Mouse (Mus musculus) lung, embryonic 16.5 days (tissue): ENCODE results near the gene Gpkow. TPM values are rescaled to one million over a fixed set of nuclear protein-coding genes. Genes with fewer than 3 reads are reported as not detected.

Source experiments
- ATAC-seq: fragments of 200-750 bp; cut with Nextera tagmentation; 2 replicates; pipeline ENCODE4 v1.8.0; 2017; ENCODE audit warnings: low read depth, mild to moderate bottlenecking, moderate library complexity
- H3K27ac ChIP-seq: fragments of 300-500 bp; sonication (generic); 2 replicates; pipeline ENCODE4 v1.5.1; 2014; ENCODE audit warnings: mild to moderate bottlenecking, control low read depth, low read length
- H3K27me3 ChIP-seq: fragments of 300-500 bp; sonication (generic); 2 replicates; pipeline ENCODE4 v1.6.1; 2014; ENCODE audit warnings: low read depth, low read length, mixed read lengths; ENCODE audit not compliant: control insufficient read depth, insufficient read depth
- H3K36me3 ChIP-seq: fragments of 300-500 bp; sonication (generic); 2 replicates; pipeline ENCODE4 v1.6.1; 2014; ENCODE audit warnings: low read length; ENCODE audit not compliant: control insufficient read depth, insufficient read depth
- H3K4me1 ChIP-seq: fragments of 300-500 bp; sonication (generic); replicated peaks from 2 replicates; pipeline ENCODE4 v1.6.1; 2014; ENCODE audit warnings: low read length, mixed read lengths; ENCODE audit not compliant: control insufficient read depth, insufficient read depth
- H3K4me2 ChIP-seq: fragments of 300-500 bp; sonication (generic); 2 replicates; pipeline ENCODE4 v1.6.1; 2014; ENCODE audit warnings: low read depth, low read length, control low read depth
- H3K4me3 ChIP-seq: fragments of 300-500 bp; sonication (generic); 2 replicates; pipeline ENCODE4 v1.5.1; 2014; ENCODE audit warnings: mild to moderate bottlenecking, low read length, control low read depth
- H3K9ac ChIP-seq: fragments of 300-500 bp; sonication (generic); 2 replicates; pipeline ENCODE4 v1.6.1; 2014; ENCODE audit warnings: low read length, control low read depth
- H3K9me3 ChIP-seq: fragments of 300-500 bp; sonication (generic); 2 replicates; pipeline ENCODE4 v1.6.1; 2016; ENCODE audit warnings: low read length; ENCODE audit not compliant: control insufficient read depth
- WGBS: fragments of 180-500 bp; shearing (Covaris S2); extraction: QIAGEN DNeasy Blood & Tissue Kit; methylation state at CpG from one replicate; pipeline ENCODE4 v1.1.7; 2014; 5-methylcytosine and 5-hydroxymethylcytosine counted together
- polyA plus RNA-seq: library from polyadenylated mRNA; unstranded; fragments of >200 nt; fragmentation: Nextera tagmentation; extraction: Ambion mirVana; gene quantifications from 2 replicates; pipeline ENCODE4 v1.2.1, GENCODE M21; 2015

The Gpkow gene
- polyA plus RNA-seq, 1 experiment from 2014 or later = 51.8 TPM

DNA sequence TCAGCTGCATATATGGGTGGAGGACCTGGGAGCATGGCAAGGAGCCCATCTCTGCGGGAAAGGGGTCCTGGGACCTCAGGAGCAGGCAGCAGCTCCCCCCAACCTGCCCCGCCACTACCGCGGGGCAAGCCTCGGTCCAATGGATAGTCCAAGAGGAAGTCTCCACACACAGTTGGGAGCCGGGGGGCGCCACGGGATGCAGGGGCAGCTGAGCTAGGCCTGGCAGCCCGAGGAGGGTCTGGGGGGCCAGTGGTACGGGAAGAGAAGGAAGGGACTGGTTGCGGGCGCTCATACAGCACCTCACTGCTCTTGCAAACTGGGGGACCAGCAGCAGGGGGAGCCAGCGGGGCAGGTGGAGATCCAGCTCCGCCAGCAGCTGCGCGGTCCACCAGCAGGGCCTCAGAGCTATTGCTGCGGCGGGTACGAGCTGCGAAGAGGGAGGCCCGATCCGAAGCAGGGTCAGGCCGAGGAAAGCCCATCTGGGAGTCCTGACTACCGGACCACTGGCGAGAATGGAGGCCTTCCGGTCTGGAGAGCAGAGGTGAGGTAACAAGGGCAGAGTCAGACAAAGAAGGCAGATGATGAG is 36.7 kb downstream of the Gpkow start:
- Histone ChIP-seq H3K4me2 (no peak overlapping the region), H3K9ac (0 out of 2 replicates have a peak overlapping the region, but pooled peaks have one; percentile 23)

DNA sequence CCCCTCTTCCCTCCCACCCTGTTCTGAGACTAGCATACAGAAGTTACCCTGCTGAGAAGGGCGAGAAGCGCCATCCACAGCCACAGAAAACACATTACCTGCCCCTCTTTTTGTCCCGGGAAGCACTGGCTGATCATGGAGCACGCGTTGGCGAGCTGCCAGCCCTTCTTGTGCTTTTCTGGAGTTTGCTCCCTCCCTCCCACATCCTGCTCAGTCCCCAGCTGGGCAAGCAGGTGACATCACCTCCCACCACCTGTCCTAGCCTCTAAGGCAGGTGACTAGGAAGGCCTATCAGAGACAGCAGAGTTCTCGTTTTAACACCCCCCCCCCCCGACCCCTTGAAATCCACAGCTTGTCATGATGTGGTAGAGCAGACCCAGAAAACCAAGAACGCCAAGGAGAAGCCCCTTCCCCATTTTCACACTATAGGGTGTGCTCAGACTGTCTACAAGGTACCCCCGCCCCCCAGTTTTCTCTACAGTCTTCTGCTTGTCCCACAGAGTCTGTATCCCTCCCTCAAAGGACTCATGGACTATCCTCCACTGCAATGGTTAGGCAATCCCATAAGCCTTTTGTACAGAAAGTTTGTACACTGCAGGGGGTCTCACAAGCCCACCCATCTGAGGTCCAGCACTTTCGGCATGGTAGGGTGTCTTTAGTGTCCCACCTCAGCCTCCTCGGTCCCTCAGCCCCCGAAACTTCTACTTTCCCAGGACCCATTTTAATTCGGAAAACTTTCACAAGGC is 42.6 kb downstream of the Gpkow start:
- no peaks in the 10 kb centered on the region; the same call in 1 of the 2 replicates for H3K36me3 ChIP-seq
- H3K27ac ChIP-seq = peak overlapping the region; percentile 80
- WGBS = 60% methylated on average over 14 of the region's 14 CpGs
- H3K27me3 ChIP-seq = no peaks in the 10 kb centered on the region
- H3K4me2 ChIP-seq = peak overlapping the region; percentile 46
- no peaks in the 10 kb centered on the region for H3K4me1 ChIP-seq
- no peaks in the 10 kb centered on the region for H3K9me3 ChIP-seq
- 0 out of 2 replicates have a peak overlapping the region, but pooled peaks have one; percentile 1 for H3K9ac ChIP-seq
- peak overlapping the region; percentile 41 for H3K4me3 ChIP-seq
- ATAC-seq = peak; percentile 67; the same call in 1 of the 2 replicates

More for the DNA sequence above, 36.7 kb downstream of the Gpkow start:
- H3K9me3 ChIP-seq = no peaks in the 10 kb centered on the region
- H3K36me3 ChIP-seq = no peaks in the 10 kb centered on the region; the same call in 1 of the 2 replicates
- H3K27me3 ChIP-seq = no peaks in the 10 kb centered on the region
- H3K27ac ChIP-seq = no peak overlapping the region
- peak; percentile 32; the same call in 1 of the 2 replicates for ATAC-seq
- no peaks in the 10 kb centered on the region for H3K4me1 ChIP-seq
- 34% methylated on average over 22 of the region's 26 CpGs for WGBS
- no peak overlapping the region for H3K4me3 ChIP-seq

DNA sequence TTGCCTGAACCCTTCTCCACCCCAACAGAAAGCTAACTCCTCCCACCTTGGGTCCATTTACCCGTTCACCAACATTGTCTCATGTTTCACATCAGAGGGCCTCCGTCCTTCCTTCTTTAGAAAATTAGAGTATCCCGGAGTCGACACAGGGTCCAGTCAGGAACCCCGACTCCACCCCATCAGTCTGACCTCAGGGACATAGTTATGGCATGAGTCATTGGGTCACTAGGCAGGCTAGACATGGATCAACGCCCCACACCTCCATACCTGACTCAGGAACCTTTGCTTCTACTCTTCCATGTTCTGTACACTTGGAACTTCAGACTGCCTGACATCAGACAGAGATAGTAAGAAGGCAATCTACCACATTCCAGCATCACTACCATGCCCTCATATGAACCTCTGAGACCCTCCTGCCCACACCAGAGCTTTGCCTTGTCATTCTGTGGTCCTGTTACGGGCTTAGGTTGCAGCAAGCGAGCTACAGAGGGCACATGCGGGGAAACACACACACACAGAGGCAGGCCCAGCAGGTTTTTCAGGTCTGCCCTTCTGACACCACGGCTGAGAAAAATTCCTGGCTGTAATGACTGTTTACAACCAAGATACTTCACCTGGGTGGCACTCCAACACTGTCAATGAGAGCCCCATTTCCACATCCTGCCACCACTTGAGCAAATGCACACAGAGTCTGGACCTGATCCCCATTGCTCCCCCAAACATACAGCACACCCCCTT is 43.3 kb downstream of the Gpkow start:
- H3K9me3 ChIP-seq = no peaks in the 10 kb centered on the region
- H3K4me3 ChIP-seq = peak overlapping the region; percentile 41
- H3K36me3 ChIP-seq = no peaks in the 10 kb centered on the region; the same call in 1 of the 2 replicates
- H3K4me1 ChIP-seq = no peaks in the 10 kb centered on the region
- no peaks in the 10 kb centered on the region for H3K27me3 ChIP-seq
- peak overlapping the region; percentile 46 for H3K4me2 ChIP-seq
- 37% methylated on average over 10 of the region's 10 CpGs for WGBS
- ATAC-seq = peak; percentile 83
- H3K9ac ChIP-seq = no peak overlapping the region
- peak overlapping the region; percentile 80 for H3K27ac ChIP-seq

DNA sequence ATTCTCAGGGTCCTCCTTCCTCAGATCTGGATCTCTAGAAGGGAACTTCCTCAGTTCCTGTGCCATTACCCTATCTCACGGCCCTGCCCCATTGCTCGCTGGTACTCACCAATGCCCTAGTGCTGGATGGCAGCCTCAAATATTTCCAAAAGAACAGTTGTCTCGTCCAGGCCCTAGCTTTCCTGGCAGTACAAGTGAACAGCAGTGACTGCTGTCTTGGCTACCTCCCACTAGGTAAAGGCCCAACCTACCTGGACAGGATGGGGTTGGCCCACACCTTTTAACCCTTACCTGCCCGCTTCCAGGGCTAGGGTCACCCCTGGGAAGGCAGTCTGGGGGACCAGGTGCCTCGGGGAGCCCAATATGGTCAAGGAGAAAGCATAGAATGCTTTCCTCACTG is 44.2 kb downstream of the Gpkow start:
- H3K9ac ChIP-seq = peak overlapping the region; percentile 35; the same call in 1 of the 2 replicates
- peak overlapping the region; percentile 41 for H3K4me3 ChIP-seq
- H3K27ac ChIP-seq = peak overlapping the region; percentile 79
- H3K9me3 ChIP-seq = no peaks in the 10 kb centered on the region
- H3K4me1 ChIP-seq = no peaks in the 10 kb centered on the region
- peak overlapping the region; percentile 30; the same call in 1 of the 2 replicates for H3K4me2 ChIP-seq
- peak; percentile 64 for ATAC-seq
- H3K27me3 ChIP-seq = no peaks in the 10 kb centered on the region
- no peaks in the 10 kb centered on the region; the same call in 1 of the 2 replicates for H3K36me3 ChIP-seq
- 46% methylated on average over 5 of the region's 5 CpGs for WGBS

DNA sequence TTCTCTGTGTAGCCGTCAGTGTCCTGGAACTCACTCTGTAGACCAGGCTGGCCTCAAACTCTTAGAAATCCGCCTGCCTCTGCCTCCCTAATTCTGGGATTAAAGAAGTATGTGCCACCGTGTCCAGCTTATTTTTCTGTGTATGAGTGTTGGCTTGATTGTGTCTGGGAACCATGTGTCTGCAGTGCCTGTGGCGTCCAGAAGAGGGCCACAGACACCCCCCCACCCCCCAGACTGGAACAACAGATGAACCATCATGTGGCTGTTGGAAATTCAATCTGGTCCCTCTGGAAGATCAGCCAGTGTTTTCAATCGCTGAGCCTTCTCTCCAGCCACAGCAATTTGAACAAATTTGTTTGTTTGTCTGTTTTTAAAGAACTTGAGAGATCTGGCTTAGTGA is 46.5 kb downstream of the Gpkow start:
- H3K9ac ChIP-seq = no peak overlapping the region
- no peak overlapping the region for H3K4me3 ChIP-seq
- H3K4me2 ChIP-seq = no peak overlapping the region
- no peaks in the 10 kb centered on the region for H3K27me3 ChIP-seq
- ATAC-seq = no peak
- H3K9me3 ChIP-seq = no peaks in the 10 kb centered on the region
- WGBS = 50% methylated on average over 5 of the region's 5 CpGs
- H3K4me1 ChIP-seq = no peaks in the 10 kb centered on the region
- no peaks in the 10 kb centered on the region for H3K36me3 ChIP-seq
- H3K27ac ChIP-seq = no peak overlapping the region

DNA sequence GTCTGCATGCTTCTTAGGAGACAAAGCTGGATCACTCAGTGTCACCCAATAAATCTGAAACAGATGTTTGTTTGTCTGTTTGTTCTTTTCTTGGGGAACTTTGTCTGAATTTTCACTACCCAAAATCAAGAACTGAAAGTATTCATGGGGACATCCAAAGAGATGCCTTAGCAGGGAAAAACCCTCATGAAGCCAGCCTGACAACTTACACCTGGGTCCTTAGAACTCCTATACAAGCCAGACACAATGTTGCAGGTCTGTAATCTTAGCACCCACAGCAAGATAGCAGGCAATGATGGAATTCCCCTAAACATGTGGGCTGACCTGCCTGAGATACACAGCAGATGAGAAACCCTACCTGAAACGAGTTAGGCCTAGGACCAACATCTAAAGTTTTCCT is 48.0 kb downstream of the Gpkow start:
- Histone ChIP-seq H3K4me1 (0 out of 2 replicates have a peak, but pooled peaks cover under 1% of the 10 kb centered on the region), H3K27ac (no peak overlapping the region), H3K27me3 (no peaks in the 10 kb centered on the region), H3K36me3 (no peaks in the 10 kb centered on the region), H3K9ac (no peak overlapping the region), H3K4me3 (no peak overlapping the region), H3K4me2 (no peak overlapping the region), H3K9me3 (no peaks in the 10 kb centered on the region)
- WGBS = 30% methylated on average over 1 of the region's 1 CpGs
- no peak for ATAC-seq

DNA sequence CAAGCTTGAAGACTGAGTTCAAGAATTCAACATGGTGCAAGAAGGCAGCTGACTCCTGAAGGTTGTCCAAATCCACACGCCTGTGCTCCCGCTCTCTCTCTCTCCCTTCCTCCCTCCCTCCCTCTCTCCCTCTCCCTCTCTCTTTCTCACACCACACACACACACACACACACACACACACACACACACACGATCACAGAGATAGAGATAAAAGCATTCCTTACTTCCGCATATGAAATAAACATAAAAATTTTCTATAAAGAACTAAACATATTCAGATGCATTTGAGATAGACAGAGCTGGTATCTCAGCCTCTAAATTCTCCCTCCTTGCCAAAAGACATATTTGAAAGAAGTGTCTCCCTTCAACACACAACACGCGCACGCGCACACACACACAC is 48.5 kb downstream of the Gpkow start:
- no peak overlapping the region for H3K9ac ChIP-seq
- ATAC-seq = no peak
- no peaks in the 10 kb centered on the region for H3K27me3 ChIP-seq
- 0 out of 2 replicates have a peak, but pooled peaks cover 2% of the 10 kb centered on the region for H3K4me1 ChIP-seq
- H3K9me3 ChIP-seq = no peaks in the 10 kb centered on the region
- no peak overlapping the region for H3K4me3 ChIP-seq
- no peak overlapping the region for H3K27ac ChIP-seq
- H3K4me2 ChIP-seq = no peak overlapping the region
- WGBS = 80% methylated on average over 8 of the region's 8 CpGs
- H3K36me3 ChIP-seq = no peaks in the 10 kb centered on the region

DNA sequence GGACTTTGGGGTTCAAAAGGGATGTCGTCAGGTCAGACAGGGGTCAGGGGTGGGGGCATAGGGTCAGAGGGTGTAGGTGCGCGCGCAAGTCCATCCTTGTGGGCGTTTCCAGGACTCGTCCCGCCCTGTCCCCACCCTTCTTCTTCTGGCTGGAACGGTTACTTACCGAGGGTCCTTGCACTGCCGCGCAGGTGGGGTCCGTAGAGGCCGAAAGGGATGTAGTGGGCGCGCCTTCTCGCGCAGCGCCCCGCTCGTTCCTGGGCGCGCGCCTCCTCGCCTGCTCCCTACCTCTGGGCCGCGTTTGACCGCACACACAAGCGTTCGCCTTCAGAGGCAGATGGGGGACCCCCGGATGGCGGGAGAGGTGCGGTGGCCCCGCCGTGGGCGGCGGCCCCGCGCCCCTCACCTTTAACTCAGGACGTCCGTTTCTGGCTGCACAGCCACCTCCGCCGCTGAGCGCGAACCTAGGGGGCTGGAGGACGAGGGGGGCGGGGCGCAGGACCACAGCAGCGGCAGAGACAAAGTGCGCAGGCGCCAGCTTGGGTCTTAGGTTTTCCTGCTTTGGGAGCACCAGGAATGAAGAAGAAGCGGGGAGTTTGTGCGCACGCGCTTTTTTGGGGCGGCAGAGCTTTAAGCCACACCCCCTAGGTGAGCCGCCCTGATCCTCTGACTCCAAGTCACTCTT is 53.6 kb downstream of the Gpkow start, which contains the start of gene Ccdc120:
Ccdc120 (minus strand) TSS at position 474 of the 685 bp plus-strand sequence.
- H3K4me2 ChIP-seq = peak within 1 kb of the TSS; percentile 60

More for the DNA sequence above, 53.6 kb downstream of the Gpkow start, which contains the start of gene Ccdc120:
- H3K27me3 ChIP-seq = no peaks in the 10 kb centered on the region
- peak within 1 kb of the TSS; percentile 75 for H3K9ac ChIP-seq
- H3K27ac ChIP-seq = no peak within 1 kb of the TSS
- peak within 1 kb of the TSS; percentile 69 for H3K4me3 ChIP-seq
- no peaks in the 10 kb centered on the region for H3K9me3 ChIP-seq
- ATAC-seq = peak; percentile 84
- 0 out of 2 replicates have a peak, but pooled peaks cover 2% of the 10 kb centered on the region for H3K4me1 ChIP-seq
- WGBS = 11% methylated on average over 40 of the region's 56 CpGs
- no peaks in the 10 kb centered on the region for H3K36me3 ChIP-seq
